Mouse (Mus musculus): ENCODE results near the gene Pdxp. TPM values are rescaled to one million over a fixed set of nuclear protein-coding genes. Genes with fewer than 3 reads are reported as not detected.

The Pdxp gene
- polyA plus RNA-seq, 1 experiment from 2014 or later, result 111 TPM

DNA sequence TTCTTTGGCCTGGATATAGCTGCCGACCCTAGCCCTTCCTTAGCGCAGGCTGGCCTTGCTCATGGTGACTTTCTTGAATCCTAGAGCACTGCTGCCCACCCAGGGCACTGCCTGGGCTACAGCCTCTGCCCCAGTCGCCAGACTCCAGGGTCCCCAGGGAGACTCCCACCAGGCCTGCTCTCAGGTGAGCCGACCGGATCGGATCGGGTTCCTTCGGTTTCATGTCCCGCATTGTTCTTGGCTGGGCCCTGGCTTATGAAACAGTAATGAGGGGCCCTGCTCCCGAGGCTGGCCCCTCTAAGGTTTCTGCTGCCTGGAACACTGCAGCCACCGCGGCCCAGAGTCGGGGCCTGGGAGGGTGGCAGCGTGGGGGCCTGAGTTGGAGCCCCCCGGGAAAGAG, 43.3 kb downstream of the Pdxp start:
- DNase-seq (no peak), ATAC-seq (ENCODE audit: low FRiP score, low TSS enrichment) (no peak)
- Histone ChIP-seq H3K27ac (replicated peaks; ENCODE audit: low read depth, low read length) (no peak overlapping the region), H3K4me2 (ENCODE audit: low read length) (no peak overlapping the region), H3K9me3 (ENCODE audit: control insufficient read depth, low read length) (no peaks in the 10 kb centered on the region), H3K4me1 (ENCODE audit: control insufficient read depth, insufficient read depth, low read length) (no peaks in the 10 kb centered on the region), H3K9ac (replicated peaks; ENCODE audit: low read length) (no peak overlapping the region), H3K27me3 (ENCODE audit: control insufficient read depth, insufficient read depth, low read length) (no peaks in the 10 kb centered on the region), H3K4me3 (replicated peaks; ENCODE audit: low read depth, low read length) (no peak overlapping the region), H3K36me3 (ENCODE audit: control insufficient read depth, insufficient read depth, low read length) (peaks cover 73% of the 10 kb centered on the region)
- 86% methylated on average over 15 of the region's 15 CpGs for WGBS

DNA sequence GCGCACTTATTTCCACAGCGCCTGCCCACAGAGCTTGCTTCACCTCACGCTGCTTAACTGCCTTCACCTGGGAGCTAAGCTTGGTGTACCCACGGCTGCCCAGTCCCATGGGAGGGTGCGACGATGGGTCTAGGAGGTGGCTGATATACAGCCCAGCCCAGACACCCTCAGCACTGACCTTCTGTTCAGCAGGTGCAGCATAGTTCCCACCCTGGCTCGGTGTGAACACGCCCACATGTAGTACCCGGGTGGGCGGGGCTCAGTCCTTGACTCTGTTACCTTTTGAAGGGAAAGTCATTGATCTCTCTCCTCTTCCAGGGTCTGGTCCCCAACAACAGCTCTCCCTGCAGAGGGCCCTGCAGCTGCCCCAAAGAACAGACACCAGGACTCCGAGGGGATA, 45.8 kb downstream of the Pdxp start:
- no peak overlapping the region for H3K9ac ChIP-seq (replicated peaks; ENCODE audit: low read length)
- H3K27ac ChIP-seq (replicated peaks; ENCODE audit: low read depth, low read length), result no peak overlapping the region
- DNase-seq (no peak), ATAC-seq (ENCODE audit: low FRiP score, low TSS enrichment) (no peak)
- H3K4me1 ChIP-seq (ENCODE audit: control insufficient read depth, insufficient read depth, low read length), result no peaks in the 10 kb centered on the region
- H3K9me3 ChIP-seq (ENCODE audit: control insufficient read depth, low read length), result no peaks in the 10 kb centered on the region
- no peak overlapping the region for H3K4me2 ChIP-seq (ENCODE audit: low read length)
- 96% methylated on average over 11 of the region's 11 CpGs for WGBS
- no peaks in the 10 kb centered on the region for H3K27me3 ChIP-seq (ENCODE audit: control insufficient read depth, insufficient read depth, low read length)
- no peak overlapping the region for H3K4me3 ChIP-seq (replicated peaks; ENCODE audit: low read depth, low read length)
- H3K36me3 ChIP-seq (ENCODE audit: control insufficient read depth, insufficient read depth, low read length), result peaks cover 69% of the 10 kb centered on the region

DNA sequence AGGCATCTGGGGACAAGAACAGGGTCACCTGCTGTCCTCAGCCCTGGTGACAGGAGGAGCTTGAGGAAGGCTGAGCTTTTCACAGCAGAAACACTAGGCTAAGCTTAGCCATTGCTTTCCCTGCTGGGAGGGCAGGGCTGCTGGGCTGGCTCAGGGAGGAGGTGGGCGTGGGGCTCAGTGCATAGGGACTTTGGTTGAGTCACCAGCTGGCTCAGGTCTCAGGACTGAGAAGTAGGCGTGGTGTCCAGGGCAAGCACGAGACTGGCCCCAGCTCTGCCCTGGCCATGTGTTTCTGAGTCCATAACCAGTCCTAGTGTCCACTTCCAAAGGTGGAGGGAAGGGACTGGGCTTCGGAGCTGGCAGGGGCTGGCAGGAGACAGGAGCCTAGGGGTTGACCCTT, 46.4 kb downstream of the Pdxp start:
- peaks cover 72% of the 10 kb centered on the region for H3K36me3 ChIP-seq (ENCODE audit: control insufficient read depth, insufficient read depth, low read length)
- H3K4me2 ChIP-seq (ENCODE audit: low read length), result no peak overlapping the region
- DNase-seq, result no peak
- no peak overlapping the region for H3K27ac ChIP-seq (replicated peaks; ENCODE audit: low read depth, low read length)
- no peaks in the 10 kb centered on the region for H3K27me3 ChIP-seq (ENCODE audit: control insufficient read depth, insufficient read depth, low read length)
- no peaks in the 10 kb centered on the region for H3K9me3 ChIP-seq (ENCODE audit: control insufficient read depth, low read length)
- H3K4me3 ChIP-seq (replicated peaks; ENCODE audit: low read depth, low read length), result no peak overlapping the region
- H3K9ac ChIP-seq (replicated peaks; ENCODE audit: low read length), result no peak overlapping the region
- WGBS, result 84% methylated on average over 4 of the region's 4 CpGs
- ATAC-seq (ENCODE audit: low FRiP score, low TSS enrichment), result no peak
- H3K4me1 ChIP-seq (ENCODE audit: control insufficient read depth, insufficient read depth, low read length), result no peaks in the 10 kb centered on the region

DNA sequence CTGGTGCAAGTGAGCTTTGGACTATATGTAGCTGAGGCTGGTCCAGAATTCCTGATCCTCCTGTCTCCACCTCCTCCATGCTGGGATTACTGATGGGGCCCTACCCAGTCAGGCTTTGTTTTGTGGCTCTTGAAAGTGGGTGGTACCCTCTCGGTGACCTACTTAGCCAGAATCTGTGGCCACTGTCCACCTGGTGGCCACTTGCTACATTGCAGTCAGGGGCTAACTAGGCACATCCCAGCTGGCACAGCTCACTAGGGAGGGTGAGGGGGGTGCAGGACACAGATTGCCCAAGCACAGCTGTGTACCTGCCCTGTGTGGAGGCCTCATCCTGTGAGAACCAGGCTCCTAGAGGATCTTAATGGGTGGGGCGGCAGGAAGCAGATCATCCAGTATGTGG, 49.2 kb downstream of the Pdxp start:
- Histone ChIP-seq H3K4me1 (ENCODE audit: control insufficient read depth, insufficient read depth, low read length) (no peaks in the 10 kb centered on the region), H3K9me3 (ENCODE audit: control insufficient read depth, low read length) (no peaks in the 10 kb centered on the region), H3K4me3 (replicated peaks; ENCODE audit: low read depth, low read length) (no peak overlapping the region), H3K27ac (replicated peaks; ENCODE audit: low read depth, low read length) (no peak overlapping the region), H3K4me2 (ENCODE audit: low read length) (no peak overlapping the region), H3K27me3 (ENCODE audit: control insufficient read depth, insufficient read depth, low read length) (no peaks in the 10 kb centered on the region), H3K9ac (replicated peaks; ENCODE audit: low read length) (no peak overlapping the region), H3K36me3 (ENCODE audit: control insufficient read depth, insufficient read depth, low read length) (peaks cover 86% of the 10 kb centered on the region)
- WGBS, result 37% methylated on average over 2 of the region's 2 CpGs
- peak; percentile 79 for DNase-seq
- no peak for ATAC-seq (ENCODE audit: low FRiP score, low TSS enrichment)

Small RNA genes lying within 50 kb of the gene (microRNA-seq; reads per million reads assigned to microRNA genes)
- 0.44 reads per million for gene Mir6955

Other genes starting within 250 kb of the Pdxp start
- 4.0 and 8.1 TPM in 2 replicates for gene Elfn2, start 195.1 kb upstream of the Pdxp start, polyA plus RNA-seq (2014; fragmentation: Nextera tagmentation; extraction: Ambion mirVana)
- gene Mfng, start 140.4 kb upstream of the Pdxp start, polyA plus RNA-seq (2014; fragmentation: Nextera tagmentation; extraction: Ambion mirVana), result 16.7 and 28.0 TPM in 2 replicates
- 1.3 and 1.6 TPM in 2 replicates for gene Card10, start 110.9 kb upstream of the Pdxp start, polyA plus RNA-seq (2014; fragmentation: Nextera tagmentation; extraction: Ambion mirVana)
- 7.8 and 8.8 TPM in 2 replicates for gene Cdc42ep1, start 71.3 kb upstream of the Pdxp start, polyA plus RNA-seq (2014; fragmentation: Nextera tagmentation; extraction: Ambion mirVana)
- not detected in 2 replicates for gene Lgals2, start 58.4 kb upstream of the Pdxp start, polyA plus RNA-seq (2014; fragmentation: Nextera tagmentation; extraction: Ambion mirVana)
- 37.3 and 42.0 TPM in 2 replicates for gene Gga1, start 36.7 kb upstream of the Pdxp start, polyA plus RNA-seq (2014; fragmentation: Nextera tagmentation; extraction: Ambion mirVana)
- gene Gm49510, start 14.3 kb upstream of the Pdxp start, polyA plus RNA-seq (2014; fragmentation: Nextera tagmentation; extraction: Ambion mirVana), result not detected in 2 replicates
- gene Sh3bp1, start 14.2 kb upstream of the Pdxp start, polyA plus RNA-seq (2014; fragmentation: Nextera tagmentation; extraction: Ambion mirVana), result 1.7 and 2.9 TPM in 2 replicates
- 13.8 and 101 TPM in 2 replicates for gene Lgals1, start 12.8 kb downstream of the Pdxp start, polyA plus RNA-seq (2014; fragmentation: Nextera tagmentation; extraction: Ambion mirVana)
- 61.0 and 70.8 TPM in 2 replicates for gene Nol12, start 21.0 kb downstream of the Pdxp start, polyA plus RNA-seq (2014; fragmentation: Nextera tagmentation; extraction: Ambion mirVana)
- gene Triobp, start 33.8 kb downstream of the Pdxp start, polyA plus RNA-seq (2014; fragmentation: Nextera tagmentation; extraction: Ambion mirVana), result 42.5 and 46.5 TPM in 2 replicates
- 94.4 and 154 TPM in 2 replicates for gene H1f0, start 114.5 kb downstream of the Pdxp start, polyA plus RNA-seq (2014; fragmentation: Nextera tagmentation; extraction: Ambion mirVana)
- not detected in 2 replicates for gene Galr3, start 128.0 kb downstream of the Pdxp start, polyA plus RNA-seq (2014; fragmentation: Nextera tagmentation; extraction: Ambion mirVana)
- 50.2 and 52.6 TPM in 2 replicates for gene Ankrd54, start 149.0 kb downstream of the Pdxp start, polyA plus RNA-seq (2014; fragmentation: Nextera tagmentation; extraction: Ambion mirVana)
- 141 and 182 TPM in 2 replicates for gene Eif3l, start 161.3 kb downstream of the Pdxp start, polyA plus RNA-seq (2014; fragmentation: Nextera tagmentation; extraction: Ambion mirVana)
- gene Micall1, start 195.0 kb downstream of the Pdxp start, polyA plus RNA-seq (2014; fragmentation: Nextera tagmentation; extraction: Ambion mirVana), result 11.8 and 11.9 TPM in 2 replicates
- gene Polr2f, start 227.1 kb downstream of the Pdxp start, polyA plus RNA-seq (2014; fragmentation: Nextera tagmentation; extraction: Ambion mirVana), result 287 and 355 TPM in 2 replicates
- 14.0 and 17.3 TPM in 2 replicates for gene 1700088E04Rik, start 227.3 kb downstream of the Pdxp start, polyA plus RNA-seq (2014; fragmentation: Nextera tagmentation; extraction: Ambion mirVana)

All from midbrain, embryonic 14.5 days (tissue).